Mouse (Mus musculus): ENCODE measurements around the gene Cox14.

Gene Cox14

GRCm38 (mm10) chr15:99712666-99713559 lies 12.5 kb upstream of the Cox14 start:
- Histone ChIP-seq H3K4me1 (replicated peaks; ENCODE audit: low read depth, low read length) (peaks cover 81% of the 10 kb centered on the region), H3K9me3 (ENCODE audit: low read length) (no peaks in the 10 kb centered on the region), H3K36me3 (ENCODE audit: insufficient read depth, low read length) (peaks cover 66% of the 10 kb centered on the region), H3K27me3 (ENCODE audit: insufficient read depth, low read length) (peaks cover 6% of the 10 kb centered on the region; the same call in 1 of the 2 replicates), H3K4me3 (replicated peaks; ENCODE audit: low read length) (peak overlapping the region; percentile 48)
- no peak for TF ChIP-seq NANOG (IDR thresholded peaks at IDR 0.05; ENCODE audit: borderline replicate concordance, low read length)
- no peak for TF ChIP-seq CTCF (conservative IDR thresholded peaks at IDR 0.05; ENCODE audit: low read length)
- no peak for TF ChIP-seq POU5F1 (IDR thresholded peaks at IDR 0.05; ENCODE audit: borderline replicate concordance, low read length)

GRCm38 (mm10) chr15:99713569-99713968 lies 11.8 kb upstream of the Cox14 start:
- H3K4me1 ChIP-seq (replicated peaks; ENCODE audit: low read depth, low read length) = peaks cover 87% of the 10 kb centered on the region
- TF ChIP-seq NANOG (IDR thresholded peaks at IDR 0.05; ENCODE audit: borderline replicate concordance, low read length) = no peak
- no peak for TF ChIP-seq CTCF (conservative IDR thresholded peaks at IDR 0.05; ENCODE audit: low read length)
- no peak for TF ChIP-seq POU5F1 (IDR thresholded peaks at IDR 0.05; ENCODE audit: borderline replicate concordance, low read length)

DNA sequence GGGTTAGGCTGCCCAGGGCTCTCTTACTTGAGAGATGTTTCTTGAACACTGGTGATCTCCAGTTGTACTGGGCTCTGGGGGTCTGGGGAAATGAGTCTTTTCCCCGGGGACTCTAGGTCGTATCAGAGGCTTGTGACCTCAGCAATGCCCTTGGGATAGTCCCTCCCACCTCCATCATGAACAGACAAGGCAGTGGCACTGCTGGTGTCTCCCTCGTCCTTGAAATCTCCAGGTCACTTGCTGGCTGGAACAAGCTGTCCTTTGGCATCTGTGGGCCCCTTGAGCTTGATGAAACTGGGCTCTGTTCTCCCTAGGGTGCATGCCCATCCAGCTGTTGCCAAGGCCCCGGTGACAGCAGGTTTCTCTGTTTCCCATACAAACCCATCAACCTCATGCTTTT lies 11.2 kb upstream of the Cox14 start:
- Histone ChIP-seq H3K9me3 (ENCODE audit: low read length) (no peaks in the 10 kb centered on the region), H3K27me3 (ENCODE audit: insufficient read depth, low read length) (peaks cover 6% of the 10 kb centered on the region; the same call in 1 of the 2 replicates), H3K4me3 (replicated peaks; ENCODE audit: low read length) (peak overlapping the region; percentile 48; the same call in 1 of the 2 replicates), H3K36me3 (ENCODE audit: insufficient read depth, low read length) (peaks cover 59% of the 10 kb centered on the region), H3K4me1 (replicated peaks; ENCODE audit: low read depth, low read length) (peaks cover 91% of the 10 kb centered on the region)
- no peak for TF ChIP-seq CTCF (conservative IDR thresholded peaks at IDR 0.05; ENCODE audit: low read length)
- TF ChIP-seq POU5F1 (IDR thresholded peaks at IDR 0.05; ENCODE audit: borderline replicate concordance, low read length) = no peak
- TF ChIP-seq NANOG (IDR thresholded peaks at IDR 0.05; ENCODE audit: borderline replicate concordance, low read length) = no peak

More at GRCm38 (mm10) chr15:99713569-99713968, 11.8 kb upstream of the Cox14 start:
- peak overlapping the region; percentile 48 for H3K4me3 ChIP-seq (replicated peaks; ENCODE audit: low read length)
- no peaks in the 10 kb centered on the region for H3K9me3 ChIP-seq (ENCODE audit: low read length)
- peaks cover 65% of the 10 kb centered on the region for H3K36me3 ChIP-seq (ENCODE audit: insufficient read depth, low read length)
- H3K27me3 ChIP-seq (ENCODE audit: insufficient read depth, low read length) = peaks cover 6% of the 10 kb centered on the region; the same call in 1 of the 2 replicates

DNA sequence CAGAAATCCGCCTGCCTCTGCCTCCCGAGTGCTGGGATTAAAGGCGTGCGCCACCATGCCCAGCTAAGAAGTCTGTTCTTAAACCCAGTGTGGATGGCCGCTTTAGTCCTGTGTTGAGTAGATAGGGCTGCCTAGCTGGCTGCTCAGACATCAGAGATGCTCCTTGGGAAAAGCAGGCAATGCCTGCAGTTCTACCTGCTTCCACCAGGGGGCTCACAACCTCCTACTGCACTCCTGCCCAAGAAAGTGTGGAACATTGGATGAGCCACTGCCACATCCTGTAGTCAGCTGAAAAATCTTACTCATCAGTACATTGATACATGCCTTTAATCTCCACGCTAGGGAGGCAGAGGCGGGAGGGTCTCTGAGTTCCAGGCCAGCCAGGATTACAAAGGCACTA lies 10.6 kb upstream of the Cox14 start:
- Histone ChIP-seq H3K27me3 (ENCODE audit: insufficient read depth, low read length) (peaks cover 6% of the 10 kb centered on the region; the same call in 1 of the 2 replicates), H3K9me3 (ENCODE audit: low read length) (no peaks in the 10 kb centered on the region), H3K4me1 (replicated peaks; ENCODE audit: low read depth, low read length) (peaks cover 94% of the 10 kb centered on the region), H3K36me3 (ENCODE audit: insufficient read depth, low read length) (peaks cover 52% of the 10 kb centered on the region), H3K4me3 (replicated peaks; ENCODE audit: low read length) (no peak overlapping the region)
- TF ChIP-seq NANOG (IDR thresholded peaks at IDR 0.05; ENCODE audit: borderline replicate concordance, low read length) = no peak
- TF ChIP-seq CTCF (conservative IDR thresholded peaks at IDR 0.05; ENCODE audit: low read length) = peak; percentile 98

DNA sequence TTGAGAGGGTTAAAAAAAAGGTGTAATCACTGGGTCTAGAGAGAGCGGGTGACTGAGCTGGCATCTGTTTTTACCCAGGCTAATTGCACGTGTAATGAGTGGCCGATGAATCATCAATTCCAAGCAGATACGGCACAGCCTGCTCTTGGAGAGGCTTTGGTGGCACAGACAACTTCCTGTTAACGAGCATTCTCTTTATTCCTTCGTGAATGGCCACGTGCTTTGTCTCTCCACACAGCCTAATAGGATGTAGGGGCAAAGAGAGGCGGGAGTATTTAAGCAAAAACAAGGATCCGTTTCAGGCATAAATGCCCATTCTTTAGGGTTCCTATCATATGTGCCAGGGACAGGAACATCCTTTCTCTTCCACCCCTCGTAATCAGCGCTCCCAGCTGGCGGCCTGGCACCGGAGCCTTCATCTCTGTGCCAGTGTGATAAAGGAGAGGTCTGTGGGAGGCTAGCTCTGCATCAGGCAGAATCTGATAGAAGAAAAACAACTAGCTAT lies 10.0 kb upstream of the Cox14 start:
- H3K27me3 ChIP-seq (ENCODE audit: insufficient read depth, low read length) = peaks cover 7% of the 10 kb centered on the region
- peaks cover 47% of the 10 kb centered on the region for H3K36me3 ChIP-seq (ENCODE audit: insufficient read depth, low read length)
- peaks cover 93% of the 10 kb centered on the region for H3K4me1 ChIP-seq (replicated peaks; ENCODE audit: low read depth, low read length)
- H3K9me3 ChIP-seq (ENCODE audit: low read length) = no peaks in the 10 kb centered on the region
- no peak overlapping the region for H3K4me3 ChIP-seq (replicated peaks; ENCODE audit: low read length)
- no peak for TF ChIP-seq CTCF (conservative IDR thresholded peaks at IDR 0.05; ENCODE audit: low read length)
- no peak for TF ChIP-seq POU5F1 (IDR thresholded peaks at IDR 0.05; ENCODE audit: borderline replicate concordance, low read length)
- TF ChIP-seq NANOG (IDR thresholded peaks at IDR 0.05; ENCODE audit: borderline replicate concordance, low read length) = no peak

DNA sequence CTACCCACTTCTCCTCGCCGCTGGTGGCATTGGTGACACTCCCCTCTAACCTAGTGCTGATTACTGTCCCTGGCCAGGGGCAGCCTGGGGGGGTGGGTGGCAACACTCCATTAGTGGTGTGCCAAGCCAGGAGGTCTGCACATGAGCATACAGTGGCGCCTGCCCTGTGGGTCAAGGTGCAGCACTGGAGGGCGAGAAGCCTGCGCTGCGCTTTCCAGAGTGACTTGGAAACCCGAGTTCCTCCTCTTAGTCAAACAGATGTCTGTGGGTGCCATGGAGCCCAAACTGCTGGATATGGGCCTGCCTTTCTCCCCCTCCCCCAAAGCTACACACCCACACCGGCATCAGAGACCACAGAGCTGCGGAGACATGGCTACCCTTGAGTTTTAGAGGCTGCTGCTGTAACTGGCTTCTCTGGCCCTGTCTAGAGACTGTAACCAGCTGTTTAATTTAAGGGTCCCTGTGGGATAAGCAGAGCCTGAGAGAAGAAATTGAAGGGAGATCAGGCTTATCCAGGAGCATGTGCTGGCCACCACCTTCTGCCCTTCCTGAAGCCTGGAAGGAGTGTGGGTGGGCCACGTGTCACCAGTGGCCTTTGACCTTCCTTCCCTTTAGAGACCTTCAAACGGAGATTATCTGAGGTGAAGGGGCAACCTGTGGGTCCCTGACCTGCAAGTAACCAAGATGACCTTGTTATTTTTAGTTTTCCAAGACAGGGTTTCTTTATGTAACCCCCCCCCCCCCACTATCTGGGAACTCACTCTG lies 9.3 kb upstream of the Cox14 start:
- H3K36me3 ChIP-seq (ENCODE audit: insufficient read depth, low read length) = peaks cover 39% of the 10 kb centered on the region
- no peaks in the 10 kb centered on the region for H3K9me3 ChIP-seq (ENCODE audit: low read length)
- TF ChIP-seq POU5F1 (IDR thresholded peaks at IDR 0.05; ENCODE audit: borderline replicate concordance, low read length) (no peak), NANOG (IDR thresholded peaks at IDR 0.05; ENCODE audit: borderline replicate concordance, low read length) (no peak), CTCF (conservative IDR thresholded peaks at IDR 0.05; ENCODE audit: low read length) (no peak)
- peaks cover 87% of the 10 kb centered on the region for H3K4me1 ChIP-seq (replicated peaks; ENCODE audit: low read depth, low read length)
- H3K4me3 ChIP-seq (replicated peaks; ENCODE audit: low read length) = no peak overlapping the region
- peaks cover 9% of the 10 kb centered on the region for H3K27me3 ChIP-seq (ENCODE audit: insufficient read depth, low read length)

DNA sequence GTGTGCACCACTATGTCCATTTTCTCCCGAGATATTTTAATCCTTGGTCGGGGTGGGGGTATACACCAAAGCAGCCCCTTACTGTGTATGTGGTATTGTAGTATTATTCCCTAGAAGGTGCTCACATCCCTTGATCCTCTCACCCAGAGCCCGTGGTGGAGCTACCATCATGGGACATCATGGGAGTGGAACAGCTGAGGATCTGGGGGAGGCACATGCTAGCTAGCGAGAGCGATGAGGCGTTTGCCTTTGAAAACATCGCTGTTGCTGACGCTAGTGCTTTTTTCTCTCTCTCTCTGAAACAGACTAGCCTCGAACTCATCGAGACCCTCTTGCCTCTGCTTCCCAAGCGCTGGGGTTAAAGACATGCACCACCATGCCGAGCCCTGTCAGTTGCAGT lies 8.6 kb upstream of the Cox14 start:
- TF ChIP-seq NANOG (IDR thresholded peaks at IDR 0.05; ENCODE audit: borderline replicate concordance, low read length) = no peak
- no peak for TF ChIP-seq CTCF (conservative IDR thresholded peaks at IDR 0.05; ENCODE audit: low read length)
- no peak for TF ChIP-seq POU5F1 (IDR thresholded peaks at IDR 0.05; ENCODE audit: borderline replicate concordance, low read length)
- H3K4me3 ChIP-seq (replicated peaks; ENCODE audit: low read length) = no peak overlapping the region
- no peaks in the 10 kb centered on the region for H3K9me3 ChIP-seq (ENCODE audit: low read length)
- peaks cover 85% of the 10 kb centered on the region for H3K4me1 ChIP-seq (replicated peaks; ENCODE audit: low read depth, low read length)
- H3K36me3 ChIP-seq (ENCODE audit: insufficient read depth, low read length) = peaks cover 33% of the 10 kb centered on the region
- peaks cover 9% of the 10 kb centered on the region for H3K27me3 ChIP-seq (ENCODE audit: insufficient read depth, low read length)
